Mouse (Mus musculus): Measurements from ENCODE around the gene Shox2. TPM values are rescaled to one million over a fixed set of nuclear protein-coding genes. Genes with fewer than 3 reads are reported as not detected.

Shox2 gene
- 1.1 and 2.0 TPM in 2 replicates for total RNA-seq (2021)
- long read RNA-seq = 0 reads

- DNase-seq = no peak
These were observed at the start of gene Shox2 for GRCm38 (mm10) chr3:66981706-66982105. TSS of gene Shox2 (minus strand) at chr3:66981771.

GRCm38 (mm10) chr3:66996820-66997219 lies 15.2 kb upstream of the Shox2 start:
- DNase-seq = no peak

GRCm38 (mm10) chr3:66986287-66986560 lies 4.7 kb upstream of the Shox2 start:
- no peak for DNase-seq

GRCm38 (mm10) chr3:66985539-66986286 lies 4.1 kb upstream of the Shox2 start:
- DNase-seq = peak; percentile 71

GRCm38 (mm10) chr3:66983481-66983880 lies 1.9 kb upstream of the Shox2 start:
- DNase-seq = no peak

- peak; percentile 22 for DNase-seq
These were observed 775 bp upstream of the Shox2 start for GRCm38 (mm10) chr3:66982181-66982911.

GRCm38 (mm10) chr3:66981101-66981661 lies 390 bp downstream of the Shox2 start, which contains the start of gene Rsrc1:
TSS of gene Rsrc1 (plus strand) at chr3:66981390.
- peak; percentile 74 for DNase-seq

- DNase-seq = no peak
These were observed 1.2 kb downstream of the Shox2 start for GRCm38 (mm10) chr3:66980111-66980975.

GRCm38 (mm10) chr3:66979491-66979890 lies 2.1 kb downstream of the Shox2 start:
- no peak for DNase-seq

GRCm38 (mm10) chr3:66978457-66979381 lies 2.9 kb downstream of the Shox2 start:
- peak; percentile 16 for DNase-seq

- no peak for DNase-seq
These were observed 3.6 kb downstream of the Shox2 start for GRCm38 (mm10) chr3:66977811-66978456.

- no peak for DNase-seq
These were observed 4.5 kb downstream of the Shox2 start for GRCm38 (mm10) chr3:66976889-66977615.

- DNase-seq = no peak
These were observed 7.1 kb downstream of the Shox2 start for GRCm38 (mm10) chr3:66974501-66974900.

- peak; percentile 8 for DNase-seq
These were observed 8.1 kb downstream of the Shox2 start for GRCm38 (mm10) chr3:66973391-66973943.

GRCm38 (mm10) chr3:66972191-66972950 lies 9.2 kb downstream of the Shox2 start:
- no peak for DNase-seq

GRCm38 (mm10) chr3:66970661-66971331 lies 10.8 kb downstream of the Shox2 start:
- no peak for DNase-seq

GRCm38 (mm10) chr3:66970261-66970660 lies 11.3 kb downstream of the Shox2 start:
- DNase-seq = no peak

GRCm38 (mm10) chr3:66967508-66967907 lies 14.1 kb downstream of the Shox2 start:
- DNase-seq = no peak

All from adrenal gland, postnatal 25 days (tissue).